Mouse (Mus musculus) CD4-positive helper T cell, adult 2 months (primary cell): Measurements from ENCODE around the gene Skor1.

Source experiments
- DNase-seq: peaks from one replicate; pipeline ENCODE4 v3.0.0-alpha.2; 2012; ENCODE audit warnings: low read depth, missing footprints, low spot score

Skor1 gene

GRCm38 (mm10) chr9:63150086-63150800, 1.5 kb upstream of the Skor1 start:
- no peak for DNase-seq

- no peak for DNase-seq
These were observed 608 bp upstream of the Skor1 start for GRCm38 (mm10) chr9:63149372-63149766.

GRCm38 (mm10) chr9:63147786-63148409, 863 bp downstream of the Skor1 start:
- no peak for DNase-seq

GRCm38 (mm10) chr9:63147296-63147695, 1.5 kb downstream of the Skor1 start:
- no peak for DNase-seq

- no peak for DNase-seq
These were observed 1.9 kb downstream of the Skor1 start for GRCm38 (mm10) chr9:63146856-63147274.

GRCm38 (mm10) chr9:63146126-63146855, 2.5 kb downstream of the Skor1 start:
- DNase-seq, result no peak

GRCm38 (mm10) chr9:63145249-63146125, 3.3 kb downstream of the Skor1 start:
- DNase-seq, result no peak

- DNase-seq, result no peak
These were observed 4.1 kb downstream of the Skor1 start for GRCm38 (mm10) chr9:63144502-63145248.

GRCm38 (mm10) chr9:63143641-63144501, 4.9 kb downstream of the Skor1 start:
- DNase-seq, result no peak

GRCm38 (mm10) chr9:63143227-63143626, 5.5 kb downstream of the Skor1 start:
- no peak for DNase-seq

- no peak for DNase-seq
These were observed 6.3 kb downstream of the Skor1 start for GRCm38 (mm10) chr9:63142335-63143036.

GRCm38 (mm10) chr9:63141641-63142334, 7.0 kb downstream of the Skor1 start:
- DNase-seq, result no peak

GRCm38 (mm10) chr9:63140211-63140610, 8.6 kb downstream of the Skor1 start:
- no peak for DNase-seq

- DNase-seq, result no peak
These were observed 9.1 kb downstream of the Skor1 start for GRCm38 (mm10) chr9:63139661-63140060.

GRCm38 (mm10) chr9:63138481-63138967, 10.2 kb downstream of the Skor1 start:
- DNase-seq, result no peak

GRCm38 (mm10) chr9:63137615-63137915, 11.2 kb downstream of the Skor1 start:
- DNase-seq, result no peak

- DNase-seq, result no peak
These were observed 11.8 kb downstream of the Skor1 start for GRCm38 (mm10) chr9:63136756-63137614.

GRCm38 (mm10) chr9:63136241-63136640, 12.5 kb downstream of the Skor1 start:
- no peak for DNase-seq
